Mouse (Mus musculus) ovary, adult 18-20 months (tissue): ENCODE measurements around the gene Prdm5.

Source experiments
- DNase-seq: peaks from one replicate; pipeline ENCODE4 v3.0.0; 2022; ENCODE audit warnings: low spot score, mixed read lengths

Prdm5 gene

GRCm38 (mm10) chr6:65831443-65831842, 52.7 kb downstream of the Prdm5 start:
- no peak for DNase-seq

- DNase-seq: no peak
Measured at GRCm38 (mm10) chr6:65834013-65834412, 55.2 kb downstream of the Prdm5 start.

- no peak for DNase-seq
Measured at GRCm38 (mm10) chr6:65842579-65842978, 63.8 kb downstream of the Prdm5 start.

GRCm38 (mm10) chr6:65849127-65849526, 70.3 kb downstream of the Prdm5 start:
- DNase-seq: no peak

DNA sequence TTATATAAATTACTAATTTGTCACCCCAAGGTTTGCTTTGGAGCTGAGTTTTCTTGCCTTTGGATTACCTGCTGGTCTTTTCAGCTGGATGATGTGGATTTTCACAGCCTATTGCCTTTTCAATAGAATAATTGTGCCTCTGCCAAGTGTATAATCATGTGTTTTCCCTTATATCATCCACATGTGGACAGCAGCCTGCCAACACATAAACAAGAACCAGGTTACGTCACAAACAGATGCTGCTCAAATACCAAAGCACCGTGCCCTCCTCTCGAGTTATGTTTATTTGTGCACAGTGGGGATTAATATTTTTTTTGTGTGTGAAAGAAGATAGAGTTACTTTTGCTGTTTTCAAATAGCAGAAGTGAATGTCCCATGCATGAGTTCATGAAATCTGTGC, 70.9 kb downstream of the Prdm5 start:
- no peak for DNase-seq

GRCm38 (mm10) chr6:65850221-65850620, 71.4 kb downstream of the Prdm5 start:
- DNase-seq: no peak

GRCm38 (mm10) chr6:65854020-65854419, 75.2 kb downstream of the Prdm5 start:
- DNase-seq: no peak

- no peak for DNase-seq
Measured at GRCm38 (mm10) chr6:65854585-65854984, 75.8 kb downstream of the Prdm5 start.

DNA sequence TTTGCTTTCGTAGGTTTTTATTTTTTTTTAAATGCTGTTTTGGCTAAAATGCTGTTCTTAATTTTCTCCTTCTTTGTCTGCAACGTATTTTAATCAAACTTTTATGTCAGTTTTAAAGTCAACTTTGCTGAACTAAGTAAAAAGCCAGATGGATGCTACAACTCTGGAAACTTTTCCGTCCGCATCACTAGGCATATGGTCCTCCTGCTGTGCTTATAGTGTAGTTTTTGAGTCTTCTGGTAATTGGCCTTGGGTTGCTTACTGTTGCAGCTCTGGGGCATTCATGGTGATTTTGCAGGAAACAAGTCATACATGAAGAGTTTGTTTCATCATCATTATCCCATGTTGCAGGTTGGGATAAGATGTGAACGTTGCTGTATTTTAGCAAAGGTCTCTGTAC, 81.8 kb downstream of the Prdm5 start:
- no peak for DNase-seq

- DNase-seq: no peak
Measured at GRCm38 (mm10) chr6:65862836-65863235, 84.0 kb downstream of the Prdm5 start.

DNA sequence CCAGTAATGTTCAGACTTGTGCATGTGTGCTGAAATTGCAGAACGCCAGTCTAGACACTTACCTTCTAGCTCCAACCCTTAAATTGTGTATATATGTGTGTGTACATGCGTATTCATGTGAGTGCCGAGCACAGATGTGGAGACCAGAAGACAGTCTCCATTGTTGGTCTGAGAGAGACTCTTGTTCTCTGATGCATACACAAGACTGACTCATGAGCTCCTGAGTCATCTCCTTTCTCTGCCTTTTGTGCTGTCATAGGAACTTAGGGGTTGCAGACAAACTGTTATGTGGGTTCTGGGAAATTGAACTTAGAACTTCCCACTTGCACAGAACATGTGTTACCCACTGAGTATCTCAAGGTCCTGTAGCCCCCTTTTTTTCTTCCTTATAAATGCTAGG, 85.4 kb downstream of the Prdm5 start:
- DNase-seq: no peak

DNA sequence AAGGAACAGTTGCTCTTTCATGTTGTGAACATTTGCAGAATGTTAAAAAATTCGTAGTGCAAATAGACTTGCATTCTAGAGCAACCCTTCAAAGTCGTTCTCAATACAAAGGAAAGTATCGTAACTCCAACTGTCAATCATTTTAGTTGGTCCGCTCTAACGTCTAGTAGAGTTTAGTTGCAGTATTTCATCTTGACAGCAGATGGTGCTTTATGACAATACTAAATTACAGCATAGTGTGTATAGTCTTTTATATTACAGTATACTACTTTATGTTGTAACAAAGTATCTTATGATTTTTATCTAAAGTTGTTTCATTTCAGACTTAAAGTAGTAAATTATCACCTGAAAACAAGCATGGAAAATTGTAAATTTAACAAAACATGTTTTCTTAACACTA, 86.1 kb downstream of the Prdm5 start:
- DNase-seq: no peak

- no peak for DNase-seq
Measured at GRCm38 (mm10) chr6:65865861-65866260, 87.1 kb downstream of the Prdm5 start.

DNA sequence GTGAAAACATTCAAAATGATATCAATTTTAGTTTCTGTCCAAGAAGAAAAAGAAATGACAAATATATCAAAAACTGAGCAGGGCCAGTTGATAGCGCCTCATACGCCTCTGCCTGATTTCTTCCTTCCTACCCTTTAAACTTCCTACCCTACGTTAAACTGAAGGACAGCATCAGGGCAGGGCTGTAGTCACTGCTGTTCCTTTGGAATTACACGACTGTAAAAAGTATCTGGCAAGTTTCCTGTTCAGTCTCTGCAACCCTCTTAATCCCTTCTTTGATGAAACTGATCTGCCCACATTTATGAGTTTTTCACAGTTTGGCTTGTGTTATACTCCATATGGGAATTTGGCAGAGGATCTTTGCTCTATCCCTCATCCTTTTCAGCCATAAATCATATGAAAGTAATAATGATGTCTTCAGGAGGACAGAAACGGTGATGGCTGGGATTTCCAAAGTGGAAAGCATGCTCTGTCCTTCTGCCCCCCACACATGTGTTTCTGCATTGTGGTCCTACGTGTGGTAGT, 93.0 kb downstream of the Prdm5 start:
- DNase-seq: no peak

- no peak for DNase-seq
Measured at GRCm38 (mm10) chr6:65878300-65878699, 99.5 kb downstream of the Prdm5 start.

DNA sequence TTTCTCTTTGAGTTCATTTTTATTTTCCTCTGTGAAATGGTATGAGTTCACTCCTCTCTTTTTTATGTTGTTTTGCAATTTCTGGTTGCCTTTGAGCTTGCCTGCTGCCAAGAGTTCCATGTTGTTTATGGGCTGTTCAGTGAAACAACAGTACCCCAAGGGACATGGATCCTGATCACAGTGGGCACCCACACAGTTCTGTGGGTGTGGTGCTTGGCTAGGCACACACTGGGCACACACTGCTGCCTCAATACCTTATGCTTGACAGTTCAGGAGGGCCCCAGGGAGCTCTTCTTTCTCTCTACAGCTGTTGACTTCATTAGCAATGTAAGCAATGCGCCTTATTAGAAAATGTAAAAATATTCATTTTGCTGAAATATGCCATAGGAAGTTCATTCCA, 110.0 kb downstream of the Prdm5 start:
- no peak for DNase-seq

GRCm38 (mm10) chr6:65892045-65892660, 113.4 kb downstream of the Prdm5 start:
- DNase-seq: no peak

DNA sequence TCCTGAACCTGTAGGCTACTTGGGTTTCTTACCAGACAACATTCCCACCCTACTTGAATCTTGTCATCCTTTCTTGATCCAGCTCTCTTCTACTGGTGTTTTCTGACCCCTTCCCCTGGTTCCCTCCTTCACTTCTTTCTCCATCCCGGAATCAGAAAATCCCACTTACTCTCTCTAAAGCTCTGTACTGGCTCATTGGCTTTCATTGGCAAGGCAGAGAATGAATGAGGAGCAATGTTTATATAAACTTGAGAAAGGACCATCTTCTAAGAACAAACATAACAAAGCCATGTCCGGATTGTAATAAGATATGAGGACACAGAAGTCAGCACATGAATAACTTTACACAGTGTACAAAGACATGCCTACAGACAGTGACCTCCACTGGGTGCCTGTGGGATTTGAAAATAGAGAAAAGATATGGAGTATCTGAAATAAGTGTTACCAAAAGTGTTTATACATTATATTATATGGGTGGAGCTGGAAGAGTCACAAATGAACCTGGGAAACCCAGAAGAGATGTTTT, 127.9 kb downstream of the Prdm5 start:
- DNase-seq: no peak

- DNase-seq: no peak
Measured at GRCm38 (mm10) chr6:65915421-65915820, 136.6 kb downstream of the Prdm5 start.

DNA sequence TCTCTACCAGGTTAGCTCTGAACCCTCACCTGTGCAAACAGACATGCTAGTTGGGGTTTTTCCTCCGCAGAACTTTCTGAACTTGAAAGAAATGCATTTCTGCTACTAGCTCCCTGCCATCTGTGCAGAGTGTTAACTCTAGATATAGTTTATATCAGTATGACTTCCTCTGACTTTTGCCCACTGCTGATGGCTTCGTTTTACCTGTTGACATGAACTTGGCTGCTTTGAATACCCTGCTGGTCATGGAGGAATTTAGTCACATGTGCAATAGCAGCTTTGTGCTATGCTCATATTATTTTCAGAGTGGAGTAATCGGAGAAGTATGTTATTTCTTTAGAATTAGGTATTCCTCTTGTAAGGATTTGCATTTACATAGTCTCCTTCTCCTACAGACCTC, 142.9 kb downstream of the Prdm5 start:
- DNase-seq: no peak

GRCm38 (mm10) chr6:65923501-65924084, 144.8 kb downstream of the Prdm5 start:
- DNase-seq: no peak

GRCm38 (mm10) chr6:65925737-65926333, 147.0 kb downstream of the Prdm5 start:
- no peak for DNase-seq

DNA sequence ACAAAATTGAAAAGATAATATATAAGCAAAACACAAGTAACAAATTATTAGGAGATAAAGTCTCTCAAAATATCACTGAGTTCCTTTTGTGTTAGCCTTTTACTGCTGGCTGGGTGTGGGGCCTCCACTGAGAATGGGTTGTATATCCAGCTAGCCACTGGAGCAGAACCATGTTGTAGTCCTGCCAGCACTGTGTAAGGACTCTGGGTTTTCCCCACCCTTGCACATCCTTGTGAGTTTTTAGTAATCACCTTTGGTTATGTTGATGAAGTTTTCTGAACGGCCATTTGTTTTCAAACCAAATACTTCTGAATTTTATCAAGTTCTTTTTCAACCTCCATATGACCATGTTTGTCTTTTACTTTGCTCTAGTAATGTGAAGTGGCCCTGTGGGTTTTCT, 151.7 kb downstream of the Prdm5 start:
- DNase-seq: no peak
